Mouse (Mus musculus): Measurements from ENCODE around the gene Ptgis.

DNA sequence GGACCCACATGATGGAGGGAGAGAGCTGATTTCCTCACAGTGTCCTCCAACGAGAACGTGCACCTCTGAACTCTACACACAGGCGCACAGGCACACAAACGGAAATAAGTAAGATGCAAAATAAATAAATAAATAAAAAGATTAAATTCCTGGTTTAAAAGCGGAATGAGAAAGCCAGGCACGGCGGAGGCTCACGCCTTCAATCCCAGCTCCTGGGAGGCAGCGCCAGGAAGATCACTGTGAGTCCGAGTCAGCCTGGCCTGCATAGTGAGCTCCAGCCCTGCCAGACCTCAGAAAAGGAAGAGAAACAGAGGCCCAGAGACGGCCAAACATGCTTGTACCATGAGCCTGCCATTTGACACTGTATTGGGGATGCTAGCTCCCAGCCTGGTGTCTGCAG lies 23.5 kb upstream of the Ptgis start:
- no peak for TF ChIP-seq POLR2A (IDR thresholded peaks at IDR 0.05; ENCODE audit: insufficient read length, low read depth)
- TF ChIP-seq MYOG (IDR thresholded peaks at IDR 0.05; ENCODE audit: control insufficient read depth in 1 of 3, insufficient read depth in 1 of 3, insufficient read length in 2 of 3, low read depth in 2 of 3), result no peak
- TF ChIP-seq USF1 (IDR thresholded peaks at IDR 0.05; ENCODE audit: low read depth), result no peak
- TF ChIP-seq MYOD1 (IDR thresholded peaks at IDR 0.05; ENCODE audit: control insufficient read depth in 1 of 3, insufficient read length in 2 of 3, low read depth in 2 of 3), result no peak
- no peak for TF ChIP-seq POLR2AphosphoS2 (IDR thresholded peaks at IDR 0.05; ENCODE audit: insufficient read length, low read depth)
- no peak for TF ChIP-seq MAX (IDR thresholded peaks at IDR 0.05; ENCODE audit: low read depth)
- no peak for TF ChIP-seq CEBPB (IDR thresholded peaks at IDR 0.05; ENCODE audit: insufficient read depth, poor library complexity, severe bottlenecking)
- TF ChIP-seq TCF12 (IDR thresholded peaks at IDR 0.05; ENCODE audit: insufficient read depth, poor library complexity, severe bottlenecking), result no peak
- TF ChIP-seq TCF3 (IDR thresholded peaks at IDR 0.05; ENCODE audit: insufficient read length, low read depth), result no peak
- TF ChIP-seq E2F4 (IDR thresholded peaks at IDR 0.05; ENCODE audit: insufficient read depth), result no peak
- TF ChIP-seq SRF (IDR thresholded peaks at IDR 0.05; ENCODE audit: control insufficient read depth, insufficient read length, low read depth), result no peak

All from myocyte (in vitro differentiated cells).